Mouse (Mus musculus): ENCODE data around the gene Lrrc7.

DNA sequence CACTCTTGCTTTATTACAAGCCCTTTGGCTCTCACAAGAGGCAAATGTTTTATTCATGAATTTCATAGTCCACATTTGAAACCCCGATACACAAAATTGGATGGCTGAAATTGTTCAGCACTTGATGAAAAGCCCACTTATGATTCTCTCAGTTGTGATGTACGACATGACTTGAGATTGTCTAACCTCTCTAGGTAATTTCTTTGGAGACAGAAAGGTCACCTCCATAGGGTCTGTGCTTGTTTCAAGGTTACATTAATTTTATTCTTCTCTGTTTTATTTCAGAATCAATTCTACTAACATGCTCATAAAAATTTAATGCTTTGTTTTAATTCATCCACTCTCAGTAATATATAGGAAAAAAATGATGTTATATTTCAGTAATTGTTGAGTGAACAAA lies 351.4 kb downstream of the Lrrc7 start:
- no peak for TF ChIP-seq CTCF (IDR thresholded peaks at IDR 0.05; ENCODE audit: low read depth)
- no peak for TF ChIP-seq EP300 (optimal IDR thresholded peaks at IDR 0.05)
